ENCODE assay signal across 24 mouse cellular contexts in genomic region chr17:12700373-12700772, GRCm38 (mm10). TPM values are rescaled to one million over a fixed set of nuclear protein-coding genes. Genes with fewer than 3 reads are reported as not detected.
DNase-seq lines count a peak whose midpoint lies in the region; ATAC-seq and TF ChIP-seq lines count a peak whose summit lies in the region.
"Had no signal": no experiment of that assay in that cellular context is flagged by ENCODE, and none has a peak within 500 bp of the region (broad histone marks: within the 10 kb centered on the region; RNA-seq: fewer than 3 reads in every experiment).

No protein-coding gene starts in this region.

- ATAC-seq in kidney, embryonic 16.5 days (ENCODE audit: low FRiP score, low TSS enrichment) = peak; percentile 53; the same call in 1 of the 2 replicates
- peak; percentile 33; the same call in 1 of the 2 replicates for ATAC-seq in liver, postnatal 0 days
- ATAC-seq in liver, embryonic 12.5 days = no peak
- ATAC-seq in intestine, postnatal 0 days = peak; percentile 97
- ATAC-seq in stomach, postnatal 0 days (ENCODE audit: low FRiP score, low TSS enrichment) = peak; percentile 55; the same call in 1 of the 2 replicates
- ATAC-seq in granulocyte monocyte progenitor cell, adult 5-6 weeks (replicated peaks; ENCODE audit: poor library complexity, severe bottlenecking) = no peak
- ATAC-seq: activated CD4-positive, CD25-positive, alpha-beta regulatory T cell, adult 4 months; forebrain, embryonic 16.5 days; Patski had no signal

- intact Hi-C loops in left cerebral cortex, postnatal 25 days (cut with DNase I) = no loop called here

- no peaks in the 10 kb centered on the region for H3K4me1 ChIP-seq in kidney, embryonic 16.5 days (ENCODE audit: insufficient read depth, low read length)
- no peaks in the 10 kb centered on the region for H3K4me1 ChIP-seq in liver, postnatal 0 days (ENCODE audit: insufficient read depth)
- H3K4me1 ChIP-seq in liver, embryonic 12.5 days = no peaks in the 10 kb centered on the region
- 0 out of 2 replicates have a peak, but pooled peaks cover 3% of the 10 kb centered on the region for H3K4me1 ChIP-seq in intestine, postnatal 0 days (replicated peaks; ENCODE audit: control insufficient read depth, insufficient read depth, low read length)
- H3K4me1 ChIP-seq in stomach, postnatal 0 days (replicated peaks; ENCODE audit: control insufficient read depth, insufficient read depth) = no peaks in the 10 kb centered on the region

- no peaks in the 10 kb centered on the region for H3K9me3 ChIP-seq in kidney, embryonic 16.5 days (ENCODE audit: low read length)
- no peaks in the 10 kb centered on the region for H3K9me3 ChIP-seq in liver, postnatal 0 days (ENCODE audit: low read length)
- H3K9me3 ChIP-seq in liver, embryonic 12.5 days (replicated peaks) = no peaks in the 10 kb centered on the region
- no peaks in the 10 kb centered on the region for H3K9me3 ChIP-seq in intestine, postnatal 0 days (ENCODE audit: control insufficient read depth)
- H3K9me3 ChIP-seq in stomach, postnatal 0 days (ENCODE audit: control insufficient read depth, low read length) = no peaks in the 10 kb centered on the region
- H3K9me3 ChIP-seq: embryonic facial prominence, embryonic 12.5 days had no signal

- H3K4me3 ChIP-seq in kidney, embryonic 16.5 days (ENCODE audit: low read length) = no peak overlapping the region
- no peak overlapping the region for H3K4me3 ChIP-seq in liver, postnatal 0 days (ENCODE audit: low read depth, low read length)
- H3K4me3 ChIP-seq in liver, embryonic 12.5 days = no peak overlapping the region
- H3K4me3 ChIP-seq in intestine, postnatal 0 days (ENCODE audit: low read depth, low read length) = no peak overlapping the region
- H3K4me3 ChIP-seq in stomach, postnatal 0 days (ENCODE audit: low read depth, low read length) = no peak overlapping the region
- H3K4me3 ChIP-seq: embryonic facial prominence, embryonic 12.5 days had no signal

- no peak for TF ChIP-seq CTCF in liver, postnatal 0 days (IDR thresholded peaks at IDR 0.05; ENCODE audit: low read depth)
- TF ChIP-seq CTCF in intestine, postnatal 0 days (IDR thresholded peaks at IDR 0.05; ENCODE audit: low read depth) = peak; percentile 61
- TF ChIP-seq CTCF in stomach, postnatal 0 days (IDR thresholded peaks at IDR 0.05; ENCODE audit: low read depth) = no peak

- peaks cover 78% of the 10 kb centered on the region for H3K36me3 ChIP-seq in kidney, embryonic 16.5 days (ENCODE audit: insufficient read depth, low read length)
- peaks cover 44% of the 10 kb centered on the region for H3K36me3 ChIP-seq in liver, postnatal 0 days (replicated peaks; ENCODE audit: insufficient read depth, low read length)
- H3K36me3 ChIP-seq in liver, embryonic 12.5 days = peaks cover 94% of the 10 kb centered on the region
- H3K36me3 ChIP-seq in intestine, postnatal 0 days (ENCODE audit: control insufficient read depth, insufficient read depth) = peaks cover 69% of the 10 kb centered on the region
- peaks cover 17% of the 10 kb centered on the region for H3K36me3 ChIP-seq in stomach, postnatal 0 days (ENCODE audit: control insufficient read depth, insufficient read depth, low read length)

- H3K4me2 ChIP-seq in kidney, embryonic 16.5 days (replicated peaks; ENCODE audit: low read depth, low read length) = no peak overlapping the region
- no peak overlapping the region for H3K4me2 ChIP-seq in liver, postnatal 0 days (ENCODE audit: low read depth, low read length)
- H3K4me2 ChIP-seq in liver, embryonic 12.5 days = no peak overlapping the region
- no peak overlapping the region for H3K4me2 ChIP-seq in intestine, postnatal 0 days (replicated peaks; ENCODE audit: low read depth)
- H3K4me2 ChIP-seq in stomach, postnatal 0 days (replicated peaks; ENCODE audit: low read depth) = no peak overlapping the region
- H3K4me2 ChIP-seq: embryonic facial prominence, embryonic 12.5 days; hindbrain, embryonic 14.5 days had no signal

- no peak for DNase-seq in kidney, adult 8-10 months
- no peak for DNase-seq in liver, postnatal 0 days
- DNase-seq in stomach, postnatal 0 days (ENCODE audit: low spot score) = no peak
- DNase-seq in left cerebral cortex, postnatal 25 days (ENCODE audit: low spot score in 2 of 2) = no peak
- DNase-seq: adrenal gland, postnatal 14 days; cerebellum, adult 11-12 months; cerebellum, adult 9-10 months; cerebellum, postnatal 25 days; gastrocnemius, postnatal 25 days; heart, adult 11 months; heart, postnatal 10 days had no signal

- H3K27me3 ChIP-seq in kidney, embryonic 16.5 days (ENCODE audit: insufficient read depth, low read length) = no peaks in the 10 kb centered on the region
- no peaks in the 10 kb centered on the region for H3K27me3 ChIP-seq in liver, postnatal 0 days (ENCODE audit: insufficient read depth, low read length)
- no peaks in the 10 kb centered on the region; the same call in 1 of the 2 replicates for H3K27me3 ChIP-seq in liver, embryonic 12.5 days (replicated peaks)
- H3K27me3 ChIP-seq in intestine, postnatal 0 days (replicated peaks; ENCODE audit: control insufficient read depth, insufficient read depth, low read length) = no peaks in the 10 kb centered on the region
- no peaks in the 10 kb centered on the region for H3K27me3 ChIP-seq in stomach, postnatal 0 days (ENCODE audit: control insufficient read depth, insufficient read depth, low read length)
- H3K27me3 ChIP-seq: embryonic facial prominence, embryonic 12.5 days; Patski had no signal

- H3K27ac ChIP-seq in kidney, embryonic 16.5 days (ENCODE audit: low read length) = no peak overlapping the region
- H3K27ac ChIP-seq in liver, postnatal 0 days (ENCODE audit: low read depth) = no peak overlapping the region
- no peak overlapping the region for H3K27ac ChIP-seq in liver, embryonic 12.5 days
- H3K27ac ChIP-seq in intestine, postnatal 0 days (ENCODE audit: low read depth, low read length) = peak overlapping the region; percentile 57; the same call in 1 of the 2 replicates
- no peak overlapping the region for H3K27ac ChIP-seq in stomach, postnatal 0 days (replicated peaks)
- H3K27ac ChIP-seq: embryonic facial prominence, embryonic 12.5 days; hindbrain, embryonic 14.5 days had no signal

- no peak overlapping the region for H3K9ac ChIP-seq in kidney, embryonic 16.5 days (replicated peaks; ENCODE audit: low read length)
- no peak overlapping the region for H3K9ac ChIP-seq in liver, postnatal 0 days (replicated peaks)
- no peak overlapping the region for H3K9ac ChIP-seq in liver, embryonic 12.5 days
- H3K9ac ChIP-seq in intestine, postnatal 0 days (ENCODE audit: low read depth, low read length) = no peak overlapping the region
- H3K9ac ChIP-seq in stomach, postnatal 0 days (ENCODE audit: low read length) = no peak overlapping the region
- H3K9ac ChIP-seq: embryonic facial prominence, embryonic 12.5 days; hindbrain, embryonic 14.5 days had no signal

- 92% methylated on average over 6 of the region's 6 CpGs for whole genome bisulfite sequencing in kidney, embryonic 16.5 days
- 82% methylated on average over 6 of the region's 6 CpGs for WGBS in liver, postnatal 0 days (ENCODE audit: insufficient replicate concordance)
- 80% methylated on average over 6 of the region's 6 CpGs for WGBS in liver, embryonic 12.5 days (ENCODE audit: insufficient replicate concordance)
- 58% methylated on average over 6 of the region's 6 CpGs for WGBS in intestine, postnatal 0 days
- 87% methylated on average over 6 of the region's 6 CpGs for WGBS in stomach, postnatal 0 days

- TF ChIP-seq EP300 in liver, postnatal 0 days (IDR thresholded peaks at IDR 0.05; ENCODE audit: low read depth) = no peak
- TF ChIP-seq EP300 in stomach, postnatal 0 days (optimal IDR thresholded peaks at IDR 0.05) = no peak

RNA-seq across cellular contexts. Expression of gene Slc22a1, which starts 24.7 kb away (rescaled TPM):
- polyA plus RNA-seq in kidney, embryonic 16.5 days (2015; fragmentation: Nextera tagmentation; extraction: Ambion mirVana) = 18.2 and 21.0 TPM in 2 replicates
- polyA plus RNA-seq in liver, postnatal 0 days (2015; fragmentation: Nextera tagmentation; extraction: Ambion mirVana) = 6.1 and 11.7 TPM in 2 replicates
- polyA plus RNA-seq in liver, embryonic 12.5 days (2016; fragmentation: Nextera tagmentation; extraction: Ambion mirVana) = not detected in 2 replicates
- 2.1 and 3.1 TPM in 2 replicates for polyA plus RNA-seq in intestine, postnatal 0 days (2015; fragmentation: Nextera tagmentation; extraction: Ambion mirVana)
- polyA plus RNA-seq in stomach, postnatal 0 days (2015; fragmentation: Nextera tagmentation; extraction: Ambion mirVana) = 7.9 and 10.4 TPM in 2 replicates
- total RNA-seq in left cerebral cortex, postnatal 25 days (2021) = 1 to 10 TPM in 1 of 2 experiments, under 1 TPM in 1; 0.87 to 1.9 TPM
- not detected in 2 replicates for total RNA-seq in granulocyte monocyte progenitor cell, adult 5-6 weeks (2014; fragmentation: Nextera tagmentation)
- not detected in 2 replicates for total RNA-seq in granulocyte monocyte progenitor cell, adult 5-6 weeks (2017)
- total RNA-seq: gastrocnemius, postnatal 25 days; hematopoietic stem cell, adult 5-6 weeks; MEL had no signal
- polyA plus RNA-seq: C2C12; forebrain, embryonic 11.5 days; forebrain, embryonic 16.5 days; hindbrain, embryonic 14.5 days; Patski had no signal

Comparison
In these comparisons a context has a peak if more than half of its experiments do, and no peak if none do; other contexts are left out.
1. ATAC-seq: peak in kidney, embryonic 16.5 days (single experiment), liver, postnatal 0 days (single experiment), intestine, postnatal 0 days (single experiment) and stomach, postnatal 0 days (single experiment); none in liver, embryonic 12.5 days (single experiment) and granulocyte monocyte progenitor cell, adult 5-6 weeks (single experiment).